Mouse (Mus musculus) fat pad, adult 2 months (tissue): ENCODE results near the gene Rtn2.

ENCODE experiments used
- DNase-seq: peaks from one replicate; pipeline ENCODE4 v3.0.0-alpha.2; 2011; ENCODE audit warnings: low read depth, low spot score; ENCODE audit errors: extremely low read depth

Gene Rtn2

GRCm38 (mm10) chr7:19282385-19282784 is at the start of gene Rtn2:
Rtn2 (plus strand) TSS chr7:19282624.
- no peak for DNase-seq

GRCm38 (mm10) chr7:19234652-19235051 is 47.8 kb upstream of the Rtn2 start:
- DNase-seq, result no peak

- DNase-seq, result no peak
These were observed 47.2 kb upstream of the Rtn2 start for GRCm38 (mm10) chr7:19235092-19235671.

- no peak for DNase-seq
These were observed 46.0 kb upstream of the Rtn2 start for GRCm38 (mm10) chr7:19236411-19236810.

- no peak for DNase-seq
These were observed 44.1 kb upstream of the Rtn2 start for GRCm38 (mm10) chr7:19238344-19238743.

GRCm38 (mm10) chr7:19239423-19239822 is 43.0 kb upstream of the Rtn2 start:
- DNase-seq, result no peak

- no peak for DNase-seq
These were observed 42.4 kb upstream of the Rtn2 start for GRCm38 (mm10) chr7:19239986-19240385.

GRCm38 (mm10) chr7:19240905-19241463 is 41.4 kb upstream of the Rtn2 start:
- no peak for DNase-seq

- DNase-seq, result no peak
These were observed 40.4 kb upstream of the Rtn2 start for GRCm38 (mm10) chr7:19242005-19242404.

- DNase-seq, result no peak
These were observed 38.6 kb upstream of the Rtn2 start for GRCm38 (mm10) chr7:19243858-19244257.

GRCm38 (mm10) chr7:19245083-19245482 is 37.3 kb upstream of the Rtn2 start:
- no peak for DNase-seq

GRCm38 (mm10) chr7:19246855-19247254 is 35.6 kb upstream of the Rtn2 start:
- DNase-seq, result no peak

- no peak for DNase-seq
These were observed 34.9 kb upstream of the Rtn2 start for GRCm38 (mm10) chr7:19247511-19247910.

- no peak for DNase-seq
These were observed 30.3 kb upstream of the Rtn2 start for GRCm38 (mm10) chr7:19252078-19252477.

GRCm38 (mm10) chr7:19253437-19253836 is 29.0 kb upstream of the Rtn2 start:
- no peak for DNase-seq

GRCm38 (mm10) chr7:19255395-19255794 is 27.0 kb upstream of the Rtn2 start:
- no peak for DNase-seq

GRCm38 (mm10) chr7:19256567-19256966 is 25.9 kb upstream of the Rtn2 start:
- DNase-seq, result no peak

GRCm38 (mm10) chr7:19257390-19258022 is 24.9 kb upstream of the Rtn2 start:
- DNase-seq, result no peak

- no peak for DNase-seq
These were observed 24.1 kb upstream of the Rtn2 start for GRCm38 (mm10) chr7:19258336-19258735.

- DNase-seq, result no peak
These were observed 17.3 kb upstream of the Rtn2 start for GRCm38 (mm10) chr7:19265147-19265546.

GRCm38 (mm10) chr7:19265928-19266822 is 16.2 kb upstream of the Rtn2 start:
- DNase-seq, result no peak

- DNase-seq, result no peak
These were observed 15.4 kb upstream of the Rtn2 start for GRCm38 (mm10) chr7:19267051-19267450.
